Mouse (Mus musculus) liver, adult 2 months (tissue): Measurements from ENCODE around the gene Phpt1. TPM values are rescaled to one million over a fixed set of nuclear protein-coding genes. Genes with fewer than 3 reads are reported as not detected.

ENCODE experiments used
- DNase-seq: peaks from one replicate; pipeline ENCODE4 v3.0.0-alpha.2; 2011; ENCODE audit warnings: low read depth, low spot score; ENCODE audit errors: extremely low read depth
- H3K27ac ChIP-seq: fragments of 200-500 bp; replicated peaks from 2 replicates; pipeline ENCODE4 v1.5.1; 2012; ENCODE audit warnings: low read depth, mild to moderate bottlenecking, control low read depth, inconsistent platforms, low read length; ENCODE audit not compliant: insufficient read depth
- H3K27me3 ChIP-seq: fragments of 200-500 bp; 2 replicates; pipeline ENCODE4 v1.6.1; 2012; ENCODE audit warnings: mild to moderate bottlenecking, moderate library complexity, low read length, inconsistent platforms; ENCODE audit not compliant: control insufficient read depth, insufficient read depth
- H3K36me3 ChIP-seq: fragments of 200-500 bp; 2 replicates; pipeline ENCODE4 v1.6.1; 2012; ENCODE audit warnings: low read length, inconsistent platforms; ENCODE audit not compliant: control insufficient read depth, insufficient read depth
- H3K4me1 ChIP-seq: fragments of 200-500 bp; 2 replicates; pipeline ENCODE4 v1.6.1; 2011; ENCODE audit warnings: low read length; ENCODE audit not compliant: control insufficient read depth, insufficient read depth
- H3K4me3 ChIP-seq: fragments of 200-500 bp; 2 replicates; pipeline ENCODE4 v1.5.1; 2011; ENCODE audit warnings: low read depth, mild to moderate bottlenecking, control low read depth, low read length, moderate library complexity; ENCODE audit not compliant: insufficient read depth
- H3K79me2 ChIP-seq: fragments of 200-500 bp; 2 replicates; pipeline ENCODE4 v1.6.1; 2012; ENCODE audit warnings: inconsistent platforms, mild to moderate bottlenecking, low read length, moderate library complexity; ENCODE audit not compliant: control insufficient read depth, insufficient read depth
- H3K9ac ChIP-seq: fragments of 200-500 bp; 2 replicates; pipeline ENCODE4 v1.6.1; 2012; ENCODE audit warnings: low read depth, mild to moderate bottlenecking, control low read depth, inconsistent platforms, low read length
- CTCF ChIP-seq: fragments of 200-500 bp; IDR thresholded peaks from 2 replicates; pipeline ENCODE4 v1.5.1; 2011; ENCODE audit warnings: low read depth, low read length, control low read depth
- POLR2A ChIP-seq: fragments of 200-500 bp; IDR thresholded peaks from 2 replicates; pipeline ENCODE4 v1.6.1; 2011; ENCODE audit warnings: low read length, control low read depth; ENCODE audit not compliant: insufficient read depth; ENCODE audit errors: extremely low read depth
- WGBS: fragments of 180-500 bp; shearing (Covaris S2); methylation state at CpG from one replicate; pipeline ENCODE4 v1.1.7; 2018; 5-methylcytosine and 5-hydroxymethylcytosine counted together
- polyA plus RNA-seq: library from polyadenylated mRNA; depleted of rRNA; stranded (reverse); fragments of >200 nt; gene quantifications from 2 replicates; pipeline ENCODE4 v1.2.3, GENCODE M21; 2012; rRNA removed
- total RNA-seq: library from RNA; depleted of rRNA; stranded (reverse); fragments of >200 nt; gene quantifications from 2 replicates; pipeline ENCODE4 v1.2.3, GENCODE M21; 2014; rRNA removed

Phpt1 gene
- total and polyA plus RNA-seq, 2 experiments, result 8.2 to 39.4 TPM

DNA sequence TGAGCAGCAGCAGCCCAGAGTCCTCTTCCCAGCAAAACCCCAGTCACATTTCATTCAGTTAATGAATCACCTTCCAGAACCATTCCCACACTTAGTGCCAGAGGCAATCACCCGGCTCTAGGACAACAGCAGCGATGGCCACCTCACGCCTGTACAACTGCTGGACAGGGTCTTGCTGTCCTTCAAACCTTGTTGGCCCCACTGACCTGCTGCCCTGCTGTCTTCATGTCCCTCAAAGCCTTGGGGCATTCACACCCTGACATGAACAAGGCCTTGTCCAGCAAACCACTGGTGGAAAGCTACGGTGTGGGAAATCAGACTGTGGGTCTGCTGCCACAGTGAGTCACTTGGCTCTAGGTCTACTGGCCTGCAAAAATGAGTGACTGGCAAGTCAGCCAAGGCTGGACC, 34.5 kb downstream of the Phpt1 start:
- H3K27ac ChIP-seq, result no peak overlapping the region
- no peak for DNase-seq
- 65% methylated on average over 4 of the region's 4 CpGs for WGBS

DNA sequence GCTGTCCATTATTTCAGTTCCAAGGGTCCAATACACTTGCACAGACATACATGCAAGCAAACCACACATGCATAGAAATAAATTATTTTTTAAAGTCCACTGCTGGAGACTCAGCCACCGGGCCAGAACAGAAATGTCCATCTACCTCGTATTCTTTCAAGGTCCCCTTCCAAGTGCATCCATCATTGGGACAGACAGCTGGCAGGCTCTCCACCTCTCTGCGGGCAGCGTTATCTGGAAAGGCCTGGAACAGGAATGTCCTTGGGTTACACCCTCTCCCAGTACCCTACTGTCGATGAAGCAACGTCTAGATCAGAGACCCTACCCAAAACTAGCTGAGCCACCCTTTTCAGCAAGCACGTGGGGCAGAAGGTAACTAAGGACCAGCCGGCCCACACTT, 38.5 kb downstream of the Phpt1 start:
- Histone ChIP-seq H3K4me1 (peaks cover 8% of the 10 kb centered on the region), H3K27me3 (no peaks in the 10 kb centered on the region), H3K27ac (no peak overlapping the region), H3K36me3 (peaks cover 16% of the 10 kb centered on the region), H3K79me2 (no peaks in the 10 kb centered on the region), H3K4me3 (no peak overlapping the region), H3K9ac (no peak overlapping the region)
- no peak for TF ChIP-seq CTCF
- no peak for TF ChIP-seq POLR2A
- 81% methylated on average over 8 of the region's 8 CpGs for WGBS
- DNase-seq, result no peak

More for the DNA sequence above, 34.5 kb downstream of the Phpt1 start:
- Histone ChIP-seq H3K4me1 (no peaks in the 10 kb centered on the region), H3K79me2 (peaks cover 15% of the 10 kb centered on the region), H3K36me3 (peaks cover 16% of the 10 kb centered on the region), H3K27me3 (no peaks in the 10 kb centered on the region), H3K4me3 (no peak overlapping the region), H3K9ac (no peak overlapping the region)
- TF ChIP-seq POLR2A, result no peak
- TF ChIP-seq CTCF, result no peak

DNA sequence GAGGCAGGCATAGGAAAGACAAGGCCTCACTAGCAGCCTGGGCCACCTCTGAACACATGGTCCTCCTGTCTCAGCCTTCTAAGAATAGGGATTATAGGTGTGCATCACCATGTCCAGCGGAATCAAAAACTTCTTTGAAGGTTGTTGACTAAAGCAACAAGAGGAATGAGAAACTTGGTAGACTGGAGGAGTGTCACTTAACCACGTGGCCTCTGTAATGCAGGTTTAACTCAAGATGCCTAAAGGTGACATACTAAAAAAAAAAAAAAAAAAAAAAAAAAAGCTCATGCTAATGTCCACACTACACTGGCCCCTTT, 40.2 kb downstream of the Phpt1 start:
- Histone ChIP-seq H3K79me2 (no peaks in the 10 kb centered on the region), H3K4me1 (peaks cover 8% of the 10 kb centered on the region), H3K4me3 (no peak overlapping the region), H3K9ac (no peak overlapping the region), H3K36me3 (peaks cover 23% of the 10 kb centered on the region), H3K27me3 (no peaks in the 10 kb centered on the region), H3K27ac (peak overlapping the region; percentile 42)
- no peak for DNase-seq
- 88% methylated on average over 2 of the region's 2 CpGs for WGBS
- TF ChIP-seq CTCF (no peak), POLR2A (no peak)

DNA sequence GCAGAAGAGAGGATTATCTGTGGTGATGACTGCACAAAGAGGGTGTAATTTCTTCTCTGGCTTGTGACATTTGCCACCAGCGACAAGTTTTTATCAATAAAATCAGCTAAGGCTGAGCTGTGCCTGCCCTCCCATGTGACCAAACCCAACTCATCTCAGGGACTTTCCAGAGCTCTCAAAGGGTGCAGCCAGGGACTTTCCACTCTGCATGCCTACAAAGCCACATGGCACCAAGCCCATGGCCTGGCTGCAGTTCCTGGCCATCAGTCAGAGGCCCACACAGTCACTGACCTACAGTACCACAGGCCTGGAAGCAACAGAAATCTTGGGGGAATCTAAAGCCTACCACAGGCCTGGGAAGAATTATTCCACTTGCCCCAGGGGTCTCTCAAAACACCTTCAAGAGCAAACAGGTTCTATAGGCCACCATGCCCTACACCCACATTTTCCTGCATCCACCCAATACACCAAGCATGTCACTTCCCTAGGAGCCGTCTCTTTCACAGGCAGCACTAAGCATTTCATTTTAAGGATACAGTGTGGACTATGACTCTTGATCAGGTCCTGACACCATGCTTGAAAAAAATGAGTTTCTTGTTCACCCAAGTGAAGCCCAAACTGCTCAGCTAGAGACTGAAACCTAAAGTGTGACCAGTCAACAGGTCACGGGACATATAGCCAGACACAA, 40.7 kb downstream of the Phpt1 start:
- peak overlapping the region; percentile 42 for H3K27ac ChIP-seq
- WGBS, result 41% methylated on average over 3 of the region's 3 CpGs
- peaks cover 8% of the 10 kb centered on the region for H3K4me1 ChIP-seq
- no peak overlapping the region for H3K9ac ChIP-seq
- H3K79me2 ChIP-seq, result no peaks in the 10 kb centered on the region
- peaks cover 24% of the 10 kb centered on the region for H3K36me3 ChIP-seq
- no peak overlapping the region for H3K4me3 ChIP-seq
- H3K27me3 ChIP-seq, result no peaks in the 10 kb centered on the region
- TF ChIP-seq POLR2A, result no peak
- TF ChIP-seq CTCF, result no peak
- DNase-seq, result peak; percentile 92

DNA sequence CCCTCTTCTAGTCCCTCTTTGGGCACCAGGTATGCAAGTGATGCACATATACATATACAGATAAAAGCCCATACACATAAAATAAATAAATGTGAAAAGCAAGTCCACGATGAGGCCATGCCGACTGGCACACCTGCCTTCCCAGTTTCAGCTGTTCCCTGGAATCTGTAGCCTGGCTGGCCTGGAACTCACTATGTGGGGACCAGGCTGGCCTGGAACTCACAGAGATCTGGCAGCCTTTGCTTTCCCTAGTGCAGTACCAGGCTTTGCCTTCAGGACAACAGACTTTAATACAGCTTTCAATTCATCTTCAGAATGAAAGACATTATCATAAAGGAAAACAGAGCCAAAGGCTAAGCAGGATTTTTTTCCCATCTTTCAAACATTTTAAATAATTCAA, 41.3 kb downstream of the Phpt1 start:
- no peaks in the 10 kb centered on the region for H3K79me2 ChIP-seq
- H3K36me3 ChIP-seq, result peaks cover 30% of the 10 kb centered on the region
- TF ChIP-seq POLR2A (no peak), CTCF (no peak)
- no peaks in the 10 kb centered on the region for H3K27me3 ChIP-seq
- no peak overlapping the region for H3K9ac ChIP-seq
- DNase-seq, result no peak
- H3K4me3 ChIP-seq, result no peak overlapping the region
- H3K4me1 ChIP-seq, result peaks cover 8% of the 10 kb centered on the region
- peak overlapping the region; percentile 39; the same call in 1 of the 2 replicates for H3K27ac ChIP-seq
- 70% methylated on average over 2 of the region's 2 CpGs for WGBS

DNA sequence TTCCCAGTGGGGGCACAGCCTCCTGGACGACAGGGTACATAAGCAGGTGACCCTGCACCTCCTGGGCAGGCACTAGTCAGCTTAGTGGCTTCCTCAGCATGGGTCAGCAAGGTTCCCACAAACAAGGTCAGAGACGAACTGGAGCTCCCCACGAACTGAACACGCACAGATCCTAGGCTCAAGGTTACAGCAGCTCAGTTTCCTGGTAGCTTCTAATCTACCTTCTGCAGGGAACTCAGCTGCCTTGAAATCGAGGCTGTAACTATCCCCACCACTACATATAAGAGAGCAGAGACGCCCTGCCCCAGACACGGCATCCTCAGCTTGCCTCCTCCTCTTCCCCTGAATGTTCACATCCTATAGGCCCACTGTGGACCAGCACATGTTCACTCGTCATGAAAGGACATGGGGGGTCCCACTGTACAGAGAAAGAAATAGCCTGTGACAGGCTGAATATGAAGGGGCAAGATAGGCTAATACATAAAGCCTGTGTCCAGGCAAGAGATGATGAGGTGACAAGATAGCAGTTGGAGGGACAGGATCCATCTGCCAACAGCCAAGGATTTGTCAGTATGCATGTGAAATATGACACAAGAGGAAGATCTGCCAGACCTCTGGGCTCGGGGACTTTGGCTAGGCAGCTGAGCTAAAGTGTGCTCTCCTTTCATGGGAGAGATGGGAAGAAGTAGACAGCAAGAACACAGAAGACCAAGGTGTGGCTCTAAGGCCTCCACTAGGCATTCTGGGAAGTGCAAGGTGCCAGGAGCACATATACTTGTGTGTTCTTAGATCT, 48.3 kb downstream of the Phpt1 start:
- no peak for TF ChIP-seq CTCF
- H3K27me3 ChIP-seq, result no peaks in the 10 kb centered on the region
- H3K36me3 ChIP-seq, result peaks cover 62% of the 10 kb centered on the region
- DNase-seq, result no peak
- H3K4me1 ChIP-seq, result no peaks in the 10 kb centered on the region
- H3K79me2 ChIP-seq, result no peaks in the 10 kb centered on the region
- H3K9ac ChIP-seq, result no peak overlapping the region
- WGBS, result 89% methylated on average over 9 of the region's 9 CpGs
- H3K4me3 ChIP-seq, result no peak overlapping the region
- no peak overlapping the region for H3K27ac ChIP-seq

Other genes with a start within 250 kb of the Phpt1 start
Only the 30 nearest of the 34 such genes appear.
- 3.3 and 5.4 TPM in 2 replicates for gene Uap1l1, start 209.5 kb downstream of the Phpt1 start, total RNA-seq
- 3.0 and 8.1 TPM in 2 replicates for gene Uap1l1, start 209.5 kb downstream of the Phpt1 start, polyA plus RNA-seq
- gene Sapcd2, start 202.9 kb downstream of the Phpt1 start, total RNA-seq, result 0.47 TPM in 1 of 2 replicates, not detected in the other
- gene Sapcd2, start 202.9 kb downstream of the Phpt1 start, polyA plus RNA-seq, result not detected in 2 replicates
- gene Entpd2, start 179.3 kb downstream of the Phpt1 start, total RNA-seq, result 0.87 and 0.92 TPM in 2 replicates
- gene Entpd2, start 179.3 kb downstream of the Phpt1 start, polyA plus RNA-seq, result 5.6 and 9.7 TPM in 2 replicates
- 1.7 and 3.6 TPM in 2 replicates for gene Npdc1, start 175.9 kb downstream of the Phpt1 start, total RNA-seq
- 8.4 and 8.9 TPM in 2 replicates for gene Npdc1, start 175.9 kb downstream of the Phpt1 start, polyA plus RNA-seq
- gene Fut7, start 152.0 kb downstream of the Phpt1 start, total RNA-seq, result 0.13 TPM in 1 of 2 replicates, not detected in the other
- gene Fut7, start 152.0 kb downstream of the Phpt1 start, polyA plus RNA-seq, result 0.07 and 0.21 TPM in 2 replicates
- 11.1 and 13.4 TPM in 2 replicates for gene Abca2, start 146.5 kb downstream of the Phpt1 start, total RNA-seq
- gene Abca2, start 146.5 kb downstream of the Phpt1 start, polyA plus RNA-seq, result 40.9 and 48.7 TPM in 2 replicates
- gene Clic3, start 118.4 kb downstream of the Phpt1 start, total RNA-seq, result 0.18 and 0.54 TPM in 2 replicates
- gene Clic3, start 118.4 kb downstream of the Phpt1 start, polyA plus RNA-seq, result 6.2 and 9.2 TPM in 2 replicates
- gene Paxx, start 114.1 kb downstream of the Phpt1 start, total RNA-seq, result 30.6 and 36.8 TPM in 2 replicates
- 173 and 181 TPM in 2 replicates for gene Paxx, start 114.1 kb downstream of the Phpt1 start, polyA plus RNA-seq
- gene Ptgds, start 105.2 kb downstream of the Phpt1 start, total RNA-seq, result 7.7 and 8.9 TPM in 2 replicates
- 18.7 and 40.2 TPM in 2 replicates for gene Ptgds, start 105.2 kb downstream of the Phpt1 start, polyA plus RNA-seq
- 0.40 TPM in 1 of 2 replicates, not detected in the other for gene Lcn12, start 81.3 kb downstream of the Phpt1 start, total RNA-seq
- 0.25 and 0.27 TPM in 2 replicates for gene Lcn12, start 81.3 kb downstream of the Phpt1 start, polyA plus RNA-seq
- gene Fbxw5, start 74.5 kb downstream of the Phpt1 start, total RNA-seq, result 18.6 and 24.0 TPM in 2 replicates
- 18.8 and 19.4 TPM in 2 replicates for gene Fbxw5, start 74.5 kb downstream of the Phpt1 start, polyA plus RNA-seq
- gene C8g, start 73.5 kb downstream of the Phpt1 start, total RNA-seq, result 589 and 721 TPM in 2 replicates
- gene C8g, start 73.5 kb downstream of the Phpt1 start, polyA plus RNA-seq, result 881 and 939 TPM in 2 replicates
- 4.0 and 5.2 TPM in 2 replicates for gene Traf2, start 28.3 kb downstream of the Phpt1 start, total RNA-seq
- gene Traf2, start 28.3 kb downstream of the Phpt1 start, polyA plus RNA-seq, result 7.0 and 9.9 TPM in 2 replicates
- gene Edf1, start 17.4 kb downstream of the Phpt1 start, total RNA-seq, result 206 and 247 TPM in 2 replicates
- gene Edf1, start 17.4 kb downstream of the Phpt1 start, polyA plus RNA-seq, result 153 and 186 TPM in 2 replicates
- gene Mamdc4, start 379 bp downstream of the Phpt1 start, total RNA-seq, result 7.5 and 7.8 TPM in 2 replicates
- gene Mamdc4, start 379 bp downstream of the Phpt1 start, polyA plus RNA-seq, result 1.5 and 2.0 TPM in 2 replicates
- not detected in 2 replicates for gene Ajm1, start 6.5 kb upstream of the Phpt1 start, total RNA-seq
- 0.06 and 0.07 TPM in 2 replicates for gene Ajm1, start 6.5 kb upstream of the Phpt1 start, polyA plus RNA-seq
- 11.7 and 15.4 TPM in 2 replicates for gene Rabl6, start 33.3 kb upstream of the Phpt1 start, total RNA-seq
- 20.6 and 29.6 TPM in 2 replicates for gene Rabl6, start 33.3 kb upstream of the Phpt1 start, polyA plus RNA-seq
- under 0.01 and 0.07 TPM in 2 replicates for gene Ccdc183, start 42.5 kb upstream of the Phpt1 start, total RNA-seq
- 0.06 TPM in 1 of 2 replicates, not detected in the other for gene Ccdc183, start 42.5 kb upstream of the Phpt1 start, polyA plus RNA-seq
- gene Tmem141, start 46.8 kb upstream of the Phpt1 start, total RNA-seq, result 40.0 and 40.9 TPM in 2 replicates
- 28.5 and 30.9 TPM in 2 replicates for gene Tmem141, start 46.8 kb upstream of the Phpt1 start, polyA plus RNA-seq
- gene Fcna, start 52.8 kb upstream of the Phpt1 start, total RNA-seq, result 35.4 and 63.2 TPM in 2 replicates
- gene Fcna, start 52.8 kb upstream of the Phpt1 start, polyA plus RNA-seq, result 27.1 and 36.5 TPM in 2 replicates
- not detected in 2 replicates for gene Lcn8, start 77.9 kb upstream of the Phpt1 start, total RNA-seq
- not detected in 2 replicates for gene Lcn8, start 77.9 kb upstream of the Phpt1 start, polyA plus RNA-seq
- not detected in 2 replicates for gene Lcn5, start 82.7 kb upstream of the Phpt1 start, total RNA-seq
- gene Lcn5, start 82.7 kb upstream of the Phpt1 start, polyA plus RNA-seq, result not detected in 2 replicates
- not detected in 2 replicates for gene Lcn6, start 101.6 kb upstream of the Phpt1 start, total RNA-seq
- not detected in 2 replicates for gene Lcn6, start 101.6 kb upstream of the Phpt1 start, polyA plus RNA-seq
- gene Lcn10, start 107.5 kb upstream of the Phpt1 start, total RNA-seq, result not detected in 2 replicates
- gene Lcn10, start 107.5 kb upstream of the Phpt1 start, polyA plus RNA-seq, result not detected in 2 replicates
- not detected in 2 replicates for gene Obp2a, start 124.8 kb upstream of the Phpt1 start, total RNA-seq
- gene Obp2a, start 124.8 kb upstream of the Phpt1 start, polyA plus RNA-seq, result not detected in 2 replicates
- gene Bmyc, start 131.5 kb upstream of the Phpt1 start, total RNA-seq, result 1.0 and 1.9 TPM in 2 replicates
- gene Bmyc, start 131.5 kb upstream of the Phpt1 start, polyA plus RNA-seq, result 4.7 and 6.8 TPM in 2 replicates
- not detected in 2 replicates for gene Obp2b, start 161.8 kb upstream of the Phpt1 start, total RNA-seq
- gene Obp2b, start 161.8 kb upstream of the Phpt1 start, polyA plus RNA-seq, result not detected in 2 replicates
- gene Lcn3, start 190.3 kb upstream of the Phpt1 start, total RNA-seq, result not detected in 2 replicates
- not detected in 2 replicates for gene Lcn3, start 190.3 kb upstream of the Phpt1 start, polyA plus RNA-seq
- not detected in 2 replicates for gene Lcn11, start 201.8 kb upstream of the Phpt1 start, total RNA-seq
- gene Lcn11, start 201.8 kb upstream of the Phpt1 start, polyA plus RNA-seq, result not detected in 2 replicates
- gene Gm13539, start 207.0 kb upstream of the Phpt1 start, total RNA-seq, result not detected in 2 replicates
- not detected in 2 replicates for gene Gm13539, start 207.0 kb upstream of the Phpt1 start, polyA plus RNA-seq